Mouse (Mus musculus) intestine, embryonic 16.5 days (tissue): ENCODE measurements around the gene Vwce. TPM values are rescaled to one million over a fixed set of nuclear protein-coding genes. Genes with fewer than 3 reads are reported as not detected.

Source experiments
- ATAC-seq: fragments of 200-750 bp; cut with Nextera tagmentation; 2 replicates; pipeline ENCODE4 v1.8.0; 2017; ENCODE audit warnings: moderate TSS enrichment, moderate library complexity
- H3K27ac ChIP-seq: fragments of 300-500 bp; sonication (generic); 2 replicates; pipeline ENCODE4 v1.5.1; 2014; ENCODE audit warnings: mild to moderate bottlenecking, low read length
- H3K27me3 ChIP-seq: fragments of 300-500 bp; sonication (generic); replicated peaks from 2 replicates; pipeline ENCODE4 v1.6.1; 2014; ENCODE audit warnings: low read length, control low read depth, mixed read lengths; ENCODE audit not compliant: control insufficient read depth, insufficient read depth
- H3K36me3 ChIP-seq: fragments of 300-500 bp; sonication (generic); 2 replicates; pipeline ENCODE4 v1.6.1; 2014; ENCODE audit warnings: low read length, control low read depth; ENCODE audit not compliant: control insufficient read depth, insufficient read depth
- H3K4me1 ChIP-seq: fragments of 300-500 bp; sonication (generic); 2 replicates; pipeline ENCODE4 v1.6.1; 2014; ENCODE audit warnings: low read length, control low read depth, mixed read lengths; ENCODE audit not compliant: control insufficient read depth, insufficient read depth
- H3K4me2 ChIP-seq: fragments of 300-500 bp; sonication (generic); 2 replicates; pipeline ENCODE4 v1.6.1; 2014; ENCODE audit warnings: low read depth, low read length, control low read depth
- H3K4me3 ChIP-seq: fragments of 300-500 bp; sonication (generic); 2 replicates; pipeline ENCODE4 v1.5.1; 2014; ENCODE audit warnings: mild to moderate bottlenecking, low read length
- H3K9ac ChIP-seq: fragments of 300-500 bp; sonication (generic); 2 replicates; pipeline ENCODE4 v1.6.1; 2014; ENCODE audit warnings: low read depth, low read length
- H3K9me3 ChIP-seq: fragments of 300-500 bp; sonication (generic); 2 replicates; pipeline ENCODE4 v1.6.1; 2016; ENCODE audit warnings: low read length, control low read depth; ENCODE audit not compliant: control insufficient read depth
- WGBS: fragments of 180-500 bp; shearing (Covaris S2); extraction: QIAGEN DNeasy Blood & Tissue Kit; methylation state at CpG from one replicate; pipeline ENCODE4 v1.1.7; 2014; 5-methylcytosine and 5-hydroxymethylcytosine counted together
- polyA plus RNA-seq: library from polyadenylated mRNA; unstranded; fragments of >200 nt; fragmentation: Nextera tagmentation; extraction: Ambion mirVana; gene quantifications from 2 replicates; pipeline ENCODE4 v1.2.1, GENCODE M21; 2015

Gene Vwce
- polyA plus RNA-seq, 1 experiment from 2014 or later, result 4.8 TPM

GRCm38 (mm10) chr19:10662665-10663064, 28.7 kb downstream of the Vwce start:
- Histone ChIP-seq H3K27ac (no peak overlapping the region), H3K4me2 (no peak overlapping the region), H3K27me3 (no peaks in the 10 kb centered on the region), H3K9ac (no peak overlapping the region), H3K9me3 (no peaks in the 10 kb centered on the region), H3K4me3 (no peak overlapping the region), H3K36me3 (no peaks in the 10 kb centered on the region), H3K4me1 (no peaks in the 10 kb centered on the region)
- no peak for ATAC-seq
- WGBS, result 67% methylated on average over 3 of the region's 3 CpGs

DNA sequence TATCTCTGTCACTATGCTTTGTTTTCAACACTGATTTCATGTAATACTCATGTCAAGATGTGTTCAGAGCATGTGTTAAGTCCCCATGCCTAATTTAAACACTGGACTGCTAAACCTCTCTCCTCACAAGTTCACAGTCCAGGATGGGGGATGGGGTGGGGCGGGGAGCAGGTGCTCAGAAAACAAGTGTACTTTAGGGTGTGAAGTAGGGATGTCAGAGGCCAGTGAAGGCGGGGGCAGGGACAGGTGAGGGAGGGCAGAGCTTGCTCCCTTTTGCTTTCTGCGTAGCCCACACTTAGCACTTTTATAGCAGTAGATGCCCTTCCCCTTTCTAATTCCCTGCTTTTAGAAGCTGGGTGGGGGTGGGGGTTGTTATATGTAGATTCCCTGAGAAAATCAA, 31.1 kb downstream of the Vwce start:
- Histone ChIP-seq H3K4me1 (no peaks in the 10 kb centered on the region), H3K36me3 (no peaks in the 10 kb centered on the region), H3K9ac (no peak overlapping the region), H3K4me2 (no peak overlapping the region), H3K27me3 (no peaks in the 10 kb centered on the region), H3K9me3 (no peaks in the 10 kb centered on the region), H3K4me3 (no peak overlapping the region), H3K27ac (no peak overlapping the region)
- 65% methylated on average over 3 of the region's 3 CpGs for WGBS
- peak; percentile 22; the same call in 1 of the 2 replicates for ATAC-seq

DNA sequence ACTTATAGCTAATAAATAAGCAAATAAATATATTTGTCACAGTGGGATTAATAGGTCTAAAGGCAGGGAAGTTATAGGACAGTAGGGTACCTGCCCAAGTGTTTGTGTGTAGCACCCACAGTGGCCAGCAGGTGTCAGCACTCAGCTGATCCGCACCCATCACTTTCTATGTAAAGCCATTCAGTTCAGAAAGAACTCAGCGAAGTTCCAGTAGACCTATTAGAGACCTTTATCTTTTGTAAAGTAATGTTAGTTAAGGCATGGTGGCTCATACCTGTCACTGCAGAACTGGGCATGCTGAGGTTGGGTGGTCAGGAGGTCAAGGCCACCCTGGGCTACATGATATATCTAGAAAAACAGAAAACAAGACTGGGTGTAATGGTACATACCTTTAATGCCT, 31.5 kb downstream of the Vwce start:
- peak; percentile 58; the same call in 1 of the 2 replicates for ATAC-seq
- 8% methylated on average over 2 of the region's 2 CpGs for WGBS
- no peaks in the 10 kb centered on the region for H3K9me3 ChIP-seq
- no peaks in the 10 kb centered on the region for H3K4me1 ChIP-seq
- H3K27ac ChIP-seq, result no peak overlapping the region
- H3K4me2 ChIP-seq, result no peak overlapping the region
- H3K9ac ChIP-seq, result no peak overlapping the region
- no peak overlapping the region for H3K4me3 ChIP-seq
- no peaks in the 10 kb centered on the region for H3K27me3 ChIP-seq
- no peaks in the 10 kb centered on the region for H3K36me3 ChIP-seq

DNA sequence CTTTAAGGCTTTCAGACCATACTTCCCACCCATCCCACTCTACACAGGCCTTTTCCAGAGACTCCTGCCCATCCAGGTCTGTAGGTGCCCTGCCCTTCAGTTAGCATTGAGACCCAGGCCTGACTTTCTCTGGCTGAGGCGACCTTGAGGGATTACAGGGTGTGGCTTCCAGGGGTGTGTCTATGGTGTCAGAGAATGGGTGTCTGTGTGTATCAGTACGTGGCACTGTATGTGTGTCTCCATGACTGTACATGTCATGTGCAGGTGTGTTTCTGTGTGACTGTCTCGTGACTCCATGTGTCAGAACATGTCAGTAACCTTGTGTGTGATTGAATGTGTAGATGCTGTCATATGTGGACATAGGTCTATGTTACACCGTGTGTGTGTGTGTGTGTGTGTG, 37.3 kb downstream of the Vwce start:
- no peaks in the 10 kb centered on the region for H3K9me3 ChIP-seq
- no peak overlapping the region for H3K27ac ChIP-seq
- 78% methylated on average over 4 of the region's 4 CpGs for WGBS
- H3K4me2 ChIP-seq, result no peak overlapping the region
- no peaks in the 10 kb centered on the region for H3K27me3 ChIP-seq
- H3K9ac ChIP-seq, result no peak overlapping the region
- peaks cover 13% of the 10 kb centered on the region for H3K4me1 ChIP-seq
- ATAC-seq, result peak; percentile 19; the same call in 1 of the 2 replicates
- no peak overlapping the region for H3K4me3 ChIP-seq
- no peaks in the 10 kb centered on the region for H3K36me3 ChIP-seq

GRCm38 (mm10) chr19:10671854-10672417, 37.9 kb downstream of the Vwce start:
- no peak overlapping the region for H3K4me3 ChIP-seq
- no peaks in the 10 kb centered on the region for H3K27me3 ChIP-seq
- ATAC-seq, result peak; percentile 75
- H3K9ac ChIP-seq, result no peak overlapping the region
- H3K36me3 ChIP-seq, result no peaks in the 10 kb centered on the region
- 46% methylated on average over 9 of the region's 9 CpGs for WGBS
- H3K4me1 ChIP-seq, result peaks cover 13% of the 10 kb centered on the region
- no peaks in the 10 kb centered on the region for H3K9me3 ChIP-seq
- no peak overlapping the region for H3K27ac ChIP-seq
- no peak overlapping the region for H3K4me2 ChIP-seq

- Histone ChIP-seq H3K4me2 (no peak overlapping the region), H3K9ac (no peak overlapping the region), H3K4me3 (no peak overlapping the region), H3K27ac (no peak overlapping the region), H3K27me3 (no peaks in the 10 kb centered on the region), H3K9me3 (no peaks in the 10 kb centered on the region), H3K4me1 (peaks cover 13% of the 10 kb centered on the region), H3K36me3 (no peaks in the 10 kb centered on the region)
- no peak for ATAC-seq
- WGBS, result 58% methylated on average over 1 of the region's 1 CpGs
Measured at GRCm38 (mm10) chr19:10673275-10673674, 39.3 kb downstream of the Vwce start.

DNA sequence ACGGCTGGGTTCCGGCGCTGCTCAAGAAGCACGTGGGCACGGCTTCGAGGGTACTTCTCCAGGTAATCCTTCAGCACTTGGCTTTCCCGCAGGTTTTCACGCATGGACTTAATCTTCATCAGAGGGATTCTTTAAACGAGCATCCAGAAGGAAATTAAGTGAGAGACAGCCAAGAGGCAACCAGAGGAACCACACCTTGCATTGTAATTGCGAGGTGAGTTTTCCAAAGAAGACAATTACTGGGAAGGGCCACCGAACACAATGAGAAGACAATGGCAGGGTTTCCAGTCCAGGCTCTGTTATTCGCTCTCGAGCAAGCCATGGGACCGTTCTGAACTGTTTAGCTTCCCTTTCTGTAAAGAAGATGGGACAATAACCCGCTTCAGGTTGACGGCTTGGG, 42.6 kb downstream of the Vwce start:
- no peaks in the 10 kb centered on the region for H3K27me3 ChIP-seq
- H3K4me1 ChIP-seq, result peaks cover 7% of the 10 kb centered on the region
- H3K9ac ChIP-seq, result no peak overlapping the region
- H3K27ac ChIP-seq, result no peak overlapping the region
- H3K36me3 ChIP-seq, result no peaks in the 10 kb centered on the region
- H3K4me2 ChIP-seq, result no peak overlapping the region
- no peaks in the 10 kb centered on the region for H3K9me3 ChIP-seq
- 83% methylated on average over 16 of the region's 16 CpGs for WGBS
- ATAC-seq, result no peak
- no peak overlapping the region for H3K4me3 ChIP-seq

DNA sequence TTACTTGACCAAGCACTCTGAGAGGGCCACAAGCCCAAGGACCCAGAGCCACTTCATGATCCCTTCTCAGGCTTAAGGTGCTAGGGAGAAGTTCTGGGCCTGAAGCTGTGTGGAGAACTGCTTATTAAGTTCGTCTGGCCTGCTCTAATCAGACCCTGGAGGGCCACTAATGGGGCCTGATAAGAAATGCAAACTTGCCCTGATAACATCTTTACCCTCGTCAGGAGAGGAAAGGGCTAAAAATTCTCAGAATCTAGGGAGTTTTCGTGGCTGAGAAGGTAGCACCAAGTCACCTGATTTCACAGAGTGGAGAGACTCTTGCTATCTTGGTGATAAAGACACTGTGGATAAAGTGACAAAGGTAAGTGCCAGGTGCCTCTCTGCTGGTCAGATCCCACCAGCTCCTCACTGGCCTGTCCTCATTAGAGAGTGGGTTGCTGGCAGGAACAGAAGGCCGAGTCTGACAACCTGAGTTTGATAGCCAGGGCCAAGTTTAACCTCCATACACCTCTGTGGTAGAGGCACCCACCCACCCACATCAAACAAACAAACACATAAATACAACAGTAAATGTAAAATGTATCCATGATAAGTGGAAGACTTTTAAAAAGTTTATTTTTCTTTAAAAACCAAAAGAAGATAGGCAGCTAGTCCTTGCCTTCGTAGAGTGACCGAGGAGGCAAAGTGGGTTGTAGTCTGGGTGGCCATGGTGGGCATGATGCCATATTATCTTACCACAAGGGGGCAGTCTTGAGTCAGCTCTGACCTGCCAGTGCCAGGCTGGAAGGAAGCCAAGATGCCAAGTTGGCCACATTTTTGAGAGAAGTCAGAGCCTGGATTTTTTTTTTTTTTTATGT, 44.1 kb downstream of the Vwce start, which contains the start of gene Pga5:
Gene Pga5, minus strand, starts transcription at position 157 of the 857 bp plus-strand sequence.
- peak; percentile 73 for ATAC-seq
- no peak within 1 kb of the TSS for H3K9ac ChIP-seq

DNA sequence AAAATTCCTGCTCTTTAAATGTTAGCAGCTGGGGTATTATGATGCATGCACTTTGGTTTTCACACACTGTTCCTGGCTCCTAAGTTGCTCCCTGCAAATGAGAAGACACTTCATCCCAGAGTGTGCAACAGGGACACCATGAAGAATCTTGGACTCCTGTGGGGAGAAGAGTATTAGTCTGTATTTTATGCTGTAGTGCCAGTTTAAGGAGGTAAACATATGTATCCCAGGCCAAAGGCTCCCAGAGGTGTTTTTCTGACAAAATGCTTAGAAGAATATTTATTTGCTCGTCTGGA, 44.7 kb downstream of the Vwce start:
- Histone ChIP-seq H3K4me1 (no peaks in the 10 kb centered on the region), H3K36me3 (no peaks in the 10 kb centered on the region), H3K27ac (no peak overlapping the region), H3K4me2 (no peak overlapping the region), H3K27me3 (no peaks in the 10 kb centered on the region), H3K9ac (no peak overlapping the region), H3K4me3 (no peak overlapping the region), H3K9me3 (no peaks in the 10 kb centered on the region)
- peak; percentile 41; the same call in 1 of the 2 replicates for ATAC-seq
- 79% methylated on average over 1 of the region's 1 CpGs for WGBS

More for the DNA sequence above, 44.1 kb downstream of the Vwce start, which contains the start of gene Pga5:
- no peaks in the 10 kb centered on the region for H3K27me3 ChIP-seq
- no peak within 1 kb of the TSS for H3K4me3 ChIP-seq
- no peaks in the 10 kb centered on the region for H3K36me3 ChIP-seq
- no peaks in the 10 kb centered on the region for H3K4me1 ChIP-seq
- no peak within 1 kb of the TSS for H3K27ac ChIP-seq
- H3K4me2 ChIP-seq, result no peak within 1 kb of the TSS
- WGBS, result 36% methylated on average over 6 of the region's 6 CpGs
- no peaks in the 10 kb centered on the region for H3K9me3 ChIP-seq
